Mouse (Mus musculus): ENCODE measurements around the gene Ccdc171.
A peak's percentile ranks its signal among the peaks of the same experiment; 100 is the strongest.
"Not testable (repeated sequence)": the region's sequence is repeated elsewhere in the genome, so short reads cannot be mapped to it uniquely, and the experiment has no call there.

The Ccdc171 gene

DNA sequence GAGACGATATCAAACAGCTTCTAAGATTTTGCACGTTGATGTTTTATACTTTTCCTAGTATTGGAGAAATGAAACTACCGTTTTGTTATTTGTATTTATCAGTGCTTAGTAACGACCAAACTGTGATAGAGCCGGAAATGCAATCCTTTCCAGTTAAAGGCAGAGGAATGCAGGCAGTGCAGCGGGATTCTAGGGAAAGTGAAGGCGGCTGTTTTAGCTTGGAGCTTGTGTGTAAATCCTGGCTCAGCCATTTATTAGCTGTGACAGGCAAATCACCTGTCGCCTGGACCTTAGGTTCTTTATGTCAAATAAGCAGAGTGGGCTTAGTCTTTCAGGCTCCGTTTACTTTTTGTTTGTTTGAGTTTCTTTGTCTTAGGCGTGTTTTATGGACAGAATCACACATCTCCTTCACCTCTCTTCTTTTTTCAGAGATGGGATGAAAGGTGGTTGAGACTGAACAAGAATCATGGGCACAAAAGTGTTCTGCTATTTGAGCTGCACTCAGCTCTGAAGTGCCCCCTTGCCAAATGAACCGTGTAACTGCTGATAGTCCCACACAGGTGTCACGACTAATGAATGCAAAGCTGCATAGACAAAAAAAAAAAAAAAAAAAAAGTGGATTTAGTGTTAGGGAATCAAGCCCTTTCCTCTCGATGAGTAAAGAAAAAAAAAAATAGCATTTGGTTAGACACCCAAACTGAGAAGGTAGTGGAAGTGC is 1.1 kb downstream of the Ccdc171 start:
- DNase-seq: no peak

DNA sequence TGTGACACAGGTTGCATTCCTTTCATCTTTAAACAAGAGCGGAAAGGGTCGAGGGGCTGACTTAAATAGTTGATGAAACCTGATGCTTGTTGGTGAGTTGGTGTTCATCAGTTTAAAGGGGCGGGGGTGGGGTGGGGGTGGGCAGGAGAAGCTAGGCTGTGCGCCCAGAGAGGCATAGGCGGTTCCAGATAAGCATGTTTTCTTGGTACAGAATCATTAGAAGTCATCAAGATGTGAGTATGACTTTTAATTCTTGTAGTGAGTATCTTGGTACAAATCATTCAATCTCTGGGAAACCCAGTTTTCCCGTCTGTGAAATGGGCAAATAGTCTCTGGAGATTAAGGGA is 1.6 kb downstream of the Ccdc171 start:
- no peak for DNase-seq

DNA sequence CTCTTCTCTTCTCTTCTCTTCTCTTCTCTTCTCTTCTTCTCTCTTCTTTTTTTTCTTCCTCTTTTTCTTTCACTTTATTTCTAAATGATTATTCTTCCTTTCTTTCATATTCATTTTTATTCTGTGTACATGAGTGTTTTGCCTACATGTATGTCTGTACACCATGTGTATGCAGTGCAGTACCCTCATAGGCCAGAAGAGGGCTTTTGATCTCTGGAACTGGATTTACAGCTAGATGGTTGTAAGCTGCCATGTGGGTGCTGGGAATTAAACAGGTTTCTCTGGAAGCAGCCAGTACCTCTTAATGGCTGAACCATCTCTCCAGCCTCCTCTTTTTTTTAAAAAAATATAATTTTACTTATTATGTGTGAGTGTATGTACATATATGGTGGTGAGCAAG is 2.6 kb downstream of the Ccdc171 start:
- DNase-seq: peak; percentile 75

DNA sequence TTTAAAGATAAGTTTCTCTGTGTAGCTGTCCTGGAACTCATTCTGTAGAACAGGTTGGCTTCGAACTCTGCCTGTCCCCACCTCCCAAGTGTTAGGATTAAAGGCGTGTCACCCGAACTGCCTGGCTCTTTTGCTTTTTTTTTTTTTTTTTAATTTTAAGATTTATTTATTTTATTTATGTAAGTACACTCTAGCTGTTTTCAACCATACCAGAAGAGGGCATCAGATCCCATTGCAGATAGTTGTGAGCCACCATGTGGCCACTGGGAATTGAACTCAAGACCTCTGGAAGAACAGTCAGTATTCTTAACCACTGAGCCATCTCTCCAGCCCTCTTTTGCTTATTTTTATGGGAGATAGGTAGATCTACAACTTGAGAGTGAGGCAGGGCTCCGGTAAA is 4.7 kb downstream of the Ccdc171 start:
- DNase-seq: not testable (repeated sequence)

DNA sequence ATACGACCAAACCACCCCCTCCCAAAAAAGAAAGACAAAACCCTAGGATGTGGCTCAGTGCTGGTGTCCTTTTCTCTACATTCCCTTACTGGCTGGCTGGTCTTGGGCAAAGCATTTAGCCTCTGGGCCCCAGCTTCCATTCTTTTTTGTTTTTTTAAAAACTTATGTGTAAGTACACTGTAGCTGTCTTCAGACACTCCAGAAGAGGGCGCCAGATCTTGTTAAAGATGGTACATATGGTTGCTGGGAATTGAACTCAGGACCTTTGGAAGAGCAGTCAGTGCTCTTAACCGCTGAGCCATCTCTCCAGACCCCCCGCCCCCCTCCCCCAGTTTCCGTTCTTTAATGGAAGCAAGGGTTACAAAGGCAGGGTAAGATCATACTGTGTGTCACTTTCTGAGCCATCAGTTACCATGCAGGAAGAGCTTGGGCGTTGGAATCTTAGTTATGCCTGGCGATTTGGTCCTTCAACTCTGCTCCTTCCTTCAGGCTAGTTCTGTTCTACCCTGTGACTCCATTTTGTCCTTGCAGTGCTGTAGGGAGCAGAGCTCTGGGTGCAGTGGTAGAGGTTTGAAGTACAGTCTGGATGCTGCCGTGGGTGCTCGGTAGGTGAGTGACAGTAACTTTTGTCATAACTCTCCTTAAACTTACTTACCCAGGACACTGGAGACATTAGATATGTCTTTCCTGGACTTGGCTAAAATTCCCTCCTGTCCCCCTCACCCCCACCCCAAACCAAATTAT is 8.0 kb downstream of the Ccdc171 start:
- peak; percentile 21 for DNase-seq

DNA sequence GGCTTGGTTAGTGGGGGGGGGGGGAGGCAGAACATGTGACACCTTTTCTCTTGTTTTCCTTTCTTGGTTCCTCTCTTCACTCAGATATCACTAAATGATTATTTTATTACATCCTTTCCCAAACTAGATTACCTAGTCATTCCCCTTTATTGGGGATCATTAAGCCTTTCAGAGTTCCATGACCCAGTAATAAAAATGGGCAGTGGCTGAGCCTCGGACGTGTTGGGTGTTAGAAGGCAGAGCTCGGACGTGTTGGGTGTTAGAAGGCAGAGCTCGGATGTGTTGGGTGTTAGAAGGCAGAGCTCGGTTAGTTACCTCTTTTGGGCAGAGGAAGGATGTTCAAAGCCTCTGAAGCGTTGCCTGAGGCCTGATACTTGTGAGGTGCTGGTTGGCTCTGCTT is 8.7 kb downstream of the Ccdc171 start:
- DNase-seq: no peak

DNA sequence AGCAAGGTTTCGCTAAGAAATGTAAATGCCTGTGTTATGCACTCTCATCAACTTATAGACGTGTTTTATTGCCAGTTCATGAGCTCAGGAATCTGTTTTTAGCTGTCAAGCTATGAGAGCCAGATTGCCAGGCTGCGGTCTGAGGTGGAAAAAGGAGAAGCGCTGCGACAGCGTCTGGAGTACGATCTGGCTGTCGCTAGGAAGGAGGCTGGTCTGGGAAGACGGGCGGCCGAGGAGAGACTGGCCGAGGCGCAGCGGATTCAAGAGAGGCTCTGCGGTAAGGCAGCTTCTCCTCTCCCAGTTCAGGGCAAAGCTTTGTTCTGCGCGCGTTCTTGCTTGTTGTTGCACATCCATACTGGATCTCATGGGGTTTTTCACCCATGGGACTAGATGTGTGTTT is 24.2 kb downstream of the Ccdc171 start:
- no peak for DNase-seq

DNA sequence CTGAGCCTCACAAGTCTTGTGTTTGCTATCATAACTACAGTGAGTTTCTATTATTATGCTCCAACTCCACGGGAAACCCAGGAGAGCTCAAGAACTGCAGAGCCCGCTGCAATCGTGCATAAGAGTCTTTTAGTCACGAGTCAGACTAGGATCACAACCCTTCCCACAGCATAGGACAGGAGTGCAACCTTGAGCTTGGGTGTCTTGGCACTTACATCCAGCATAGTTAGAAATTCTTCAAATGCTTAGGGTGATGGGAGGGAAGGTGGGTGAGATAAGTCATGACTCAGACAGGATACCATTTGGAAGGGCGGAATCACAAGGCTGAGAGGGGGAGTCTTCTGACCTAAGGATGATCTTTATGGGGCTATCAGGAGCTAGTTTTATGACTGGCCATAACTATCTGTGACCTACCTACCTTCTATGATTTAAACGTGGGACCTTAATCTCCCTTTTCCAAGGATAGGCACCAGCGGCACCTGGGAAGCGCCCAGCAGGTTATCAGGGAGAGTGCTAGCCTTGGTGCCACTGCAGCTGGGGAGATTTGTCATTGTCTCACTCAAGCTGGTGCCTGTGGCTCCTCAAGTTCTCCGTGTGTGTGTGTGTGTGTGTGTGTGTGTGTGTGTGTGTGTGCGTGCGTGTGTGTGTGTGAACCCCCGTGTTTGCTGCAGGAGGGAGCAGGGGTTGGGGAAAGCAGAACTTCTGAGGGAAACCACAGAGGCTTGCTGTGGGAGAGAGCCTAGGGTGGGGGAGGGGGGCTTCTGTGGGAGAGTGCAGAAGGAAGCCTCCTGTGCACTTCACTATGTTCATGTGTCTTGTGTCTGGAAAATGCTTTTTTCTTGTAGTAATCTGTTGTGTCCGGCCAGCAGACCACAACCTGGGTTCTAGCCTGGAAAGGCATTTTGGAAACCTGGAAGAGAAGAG is 42.1 kb downstream of the Ccdc171 start:
- DNase-seq: peak; percentile 65

DNA sequence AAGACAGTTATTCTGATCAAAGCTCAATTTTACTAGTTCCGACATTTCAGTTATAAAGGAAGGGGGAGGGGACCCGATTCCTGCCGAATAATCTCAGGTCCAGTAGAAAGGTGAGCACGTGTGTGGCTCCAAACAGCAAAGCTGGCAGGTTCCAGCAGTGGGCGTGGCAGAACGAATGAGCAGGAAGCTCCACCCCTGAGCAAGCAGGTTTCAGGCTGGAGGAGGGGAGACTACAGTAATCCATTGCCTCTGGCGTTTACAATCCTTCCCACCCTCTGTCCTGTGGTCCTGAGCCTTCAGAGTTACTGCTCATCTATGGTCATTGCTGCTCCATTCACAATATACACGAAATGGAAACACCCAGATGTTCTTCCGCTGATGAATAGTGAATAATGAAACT is 42.8 kb downstream of the Ccdc171 start:
- DNase-seq: peak; percentile 56

DNA sequence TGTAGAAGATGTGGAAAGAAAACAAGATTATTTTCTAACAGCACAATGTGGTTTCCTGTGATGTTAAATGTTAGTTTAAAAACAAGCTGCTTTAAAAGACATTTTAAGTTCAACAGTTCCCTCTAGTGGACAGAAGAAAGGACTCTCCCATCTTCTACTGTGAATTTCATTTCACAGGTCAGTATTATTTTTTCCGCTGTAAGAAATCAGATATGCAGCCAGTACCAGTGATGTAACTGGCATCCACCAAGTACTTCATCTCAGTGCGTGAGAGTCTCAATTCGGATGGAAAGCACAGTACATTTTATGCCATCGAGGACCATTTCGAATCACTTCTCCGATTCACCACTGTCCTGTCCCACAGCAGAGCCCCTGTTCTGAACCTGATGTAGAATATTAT is 45.2 kb downstream of the Ccdc171 start:
- DNase-seq: no peak

DNA sequence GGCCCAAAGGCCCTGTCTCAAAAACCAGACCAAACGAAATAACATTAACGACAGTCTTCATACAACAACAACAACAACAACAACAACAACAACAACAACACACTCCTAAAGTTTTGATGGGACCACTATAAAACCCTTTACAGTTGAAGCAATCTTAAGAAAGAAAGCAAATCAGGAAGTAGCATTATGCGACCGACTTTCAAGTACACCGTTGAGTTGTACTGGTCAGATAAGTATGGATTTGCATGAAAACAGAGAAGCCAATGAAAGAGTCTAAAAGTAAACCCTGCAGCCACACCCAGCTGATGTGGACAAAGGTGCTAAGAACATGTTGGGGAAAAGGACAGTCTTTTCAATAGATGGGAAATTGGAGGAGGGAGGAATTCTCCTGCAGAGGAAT is 45.7 kb downstream of the Ccdc171 start:
- no peak for DNase-seq

DNA sequence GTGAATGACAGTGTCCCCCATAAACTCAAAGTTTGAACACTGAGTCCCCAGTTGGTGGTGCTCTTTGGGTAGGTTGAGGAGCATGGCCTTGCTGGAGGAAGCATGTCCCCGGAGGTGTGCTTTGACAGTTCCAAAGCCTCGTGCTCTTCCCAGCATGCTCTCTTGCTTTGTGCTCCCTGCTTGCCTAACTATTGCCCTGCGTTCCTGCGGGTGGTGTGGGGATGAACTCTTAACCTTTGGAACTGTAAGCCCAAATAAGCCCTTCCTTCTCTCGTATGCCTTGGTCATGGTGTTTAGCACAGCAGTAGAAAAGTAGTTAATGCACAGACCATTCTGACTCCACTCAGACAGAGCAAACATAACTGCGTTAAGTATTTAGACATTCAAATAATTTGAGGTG is 47.2 kb downstream of the Ccdc171 start:
- DNase-seq: no peak

DNA sequence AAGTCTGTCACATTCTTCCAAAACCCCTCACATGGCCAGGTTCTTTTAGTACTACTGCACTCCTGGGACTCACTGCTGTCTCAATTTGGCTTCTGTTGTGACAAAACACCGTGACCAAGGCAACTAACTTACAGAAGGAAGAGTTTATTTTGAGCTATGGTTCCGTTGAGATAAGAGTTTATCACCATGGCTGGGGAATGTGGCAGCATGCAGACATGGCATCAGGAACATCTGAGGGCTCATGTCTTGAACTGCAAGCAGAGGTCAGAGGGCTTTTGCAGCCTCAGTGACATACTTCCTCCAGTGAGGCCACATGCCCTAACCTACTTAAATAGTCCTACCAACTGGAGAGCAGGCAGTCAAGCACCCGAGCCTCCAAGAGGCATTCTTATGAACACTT is 51.0 kb downstream of the Ccdc171 start:
- DNase-seq: no peak

DNA sequence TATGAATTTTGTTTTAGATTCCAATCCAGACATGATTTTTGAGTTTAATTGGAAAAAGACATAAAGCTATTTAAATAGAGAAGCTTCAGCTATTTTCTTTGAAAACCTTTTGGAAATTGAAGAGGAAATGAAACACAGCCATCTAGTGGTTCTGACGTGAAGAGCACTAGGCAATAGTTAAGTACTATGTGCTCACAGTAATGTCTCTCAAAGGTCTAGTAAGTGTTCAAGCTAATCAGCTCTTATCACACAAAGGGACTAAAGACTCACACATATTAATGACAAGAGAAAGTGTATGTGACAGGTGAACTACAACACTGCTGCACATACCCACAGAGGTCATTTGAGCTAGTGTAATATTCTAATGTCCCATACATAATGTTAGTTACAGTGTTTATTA is 54.8 kb downstream of the Ccdc171 start:
- DNase-seq: no peak

DNA sequence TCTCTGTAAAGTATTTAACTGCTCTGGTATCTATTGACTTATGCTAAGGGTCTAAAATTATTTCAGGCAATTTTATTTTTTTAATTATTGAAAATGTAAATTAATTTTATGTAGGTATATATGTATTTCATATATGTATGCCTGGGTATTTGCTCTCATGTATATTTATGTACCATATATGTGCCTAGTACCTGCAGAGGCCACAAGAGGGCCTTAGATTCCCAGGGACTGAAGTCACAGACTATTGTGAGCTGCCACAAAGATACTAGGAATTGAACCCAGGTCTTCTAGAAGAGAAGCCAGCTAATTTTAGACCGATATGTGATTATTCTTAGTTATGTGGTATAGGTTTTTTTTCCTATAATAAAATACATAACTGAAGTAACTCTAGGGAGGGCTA is 62.2 kb downstream of the Ccdc171 start:
- no peak for DNase-seq

DNA sequence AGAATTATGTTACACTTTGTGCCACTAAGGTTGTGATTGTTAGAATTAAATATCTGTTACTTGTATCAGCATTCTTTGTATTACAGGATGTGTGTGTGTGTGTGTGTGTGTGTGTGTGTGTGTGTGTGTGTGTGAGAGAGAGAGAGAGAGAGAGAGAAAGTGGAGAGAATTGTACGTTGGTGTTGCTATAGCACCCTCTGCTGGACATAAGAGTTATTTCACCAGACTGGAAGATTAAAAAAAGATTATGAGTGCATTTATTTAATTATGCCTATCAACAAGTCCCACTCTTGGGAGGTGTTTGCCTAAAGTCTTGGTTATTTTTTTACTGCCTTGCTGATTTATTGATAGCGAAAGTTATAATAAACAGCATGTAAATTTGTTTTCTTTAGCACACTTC is 71.1 kb downstream of the Ccdc171 start:
- DNase-seq: no peak

DNA sequence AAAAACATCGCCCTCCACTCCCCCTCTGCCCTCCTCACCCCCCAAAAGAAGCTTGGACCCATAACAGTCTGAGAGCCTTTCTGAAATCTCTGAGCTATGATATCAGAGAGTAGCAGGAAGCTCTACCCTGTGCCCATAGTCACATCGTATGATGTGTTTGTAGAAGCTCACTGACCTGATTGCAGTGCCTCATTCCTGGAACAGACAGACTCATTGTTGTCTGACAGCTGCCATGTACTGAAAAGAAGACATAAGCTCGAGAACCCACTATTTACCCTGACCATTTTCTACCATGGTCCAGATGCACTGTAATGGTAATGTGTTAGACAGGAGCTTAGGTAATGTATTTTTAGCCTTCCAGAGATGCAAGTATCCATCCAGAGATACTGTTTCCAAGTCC is 85.8 kb downstream of the Ccdc171 start:
- DNase-seq: no peak

DNA sequence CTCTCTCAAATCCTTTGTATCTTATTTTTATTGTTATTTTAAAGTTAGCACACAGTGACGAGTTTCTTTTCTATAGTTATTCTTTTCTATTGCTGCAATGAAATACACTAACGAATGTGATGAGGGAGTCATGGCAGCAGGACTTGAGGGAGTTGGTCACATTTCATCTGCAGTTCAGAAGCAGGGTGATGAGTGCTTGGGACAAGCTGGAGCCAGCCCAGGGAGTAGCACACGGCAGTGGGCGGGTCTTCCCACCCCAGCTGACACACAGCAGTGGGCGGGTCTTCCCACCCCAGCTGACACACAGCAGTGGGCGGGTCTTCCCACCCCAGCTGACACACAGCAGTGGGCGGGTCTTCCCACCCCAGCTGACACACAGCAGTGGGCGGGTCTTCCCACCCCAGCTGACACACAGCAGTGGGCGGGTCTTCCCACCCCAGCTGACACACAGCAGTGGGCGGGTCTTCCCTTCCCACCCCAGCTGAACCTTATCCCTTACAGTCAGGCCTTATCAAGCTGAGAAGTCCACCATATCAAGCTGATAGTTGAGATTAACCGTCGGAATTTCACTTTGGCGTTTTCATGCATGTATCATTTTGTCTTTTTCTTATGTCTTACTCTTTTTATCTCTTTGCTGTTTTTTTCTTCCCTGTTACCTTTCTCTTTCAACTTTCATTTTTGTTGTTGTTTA is 97.8 kb downstream of the Ccdc171 start:
- DNase-seq: not testable (repeated sequence)

DNA sequence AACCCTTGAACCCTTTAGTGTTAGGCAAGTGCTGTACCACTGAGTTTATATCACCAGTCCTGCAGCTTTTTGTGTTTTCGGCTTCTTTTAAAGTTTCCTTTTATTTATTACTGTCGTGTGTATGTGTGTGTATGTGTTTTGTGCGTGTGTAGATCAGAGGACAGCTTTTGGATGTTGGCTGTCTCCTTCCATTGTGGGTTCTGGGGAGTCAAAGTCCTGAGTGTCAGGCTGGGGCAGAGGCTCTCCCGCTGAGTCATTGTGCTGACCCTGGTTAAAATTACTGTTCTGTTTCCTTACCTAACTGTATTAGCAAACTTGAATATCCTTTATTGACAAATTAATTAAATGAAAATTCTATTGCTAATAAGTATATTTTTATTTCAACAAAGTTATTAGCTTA is 98.4 kb downstream of the Ccdc171 start:
- DNase-seq: no peak

DNA sequence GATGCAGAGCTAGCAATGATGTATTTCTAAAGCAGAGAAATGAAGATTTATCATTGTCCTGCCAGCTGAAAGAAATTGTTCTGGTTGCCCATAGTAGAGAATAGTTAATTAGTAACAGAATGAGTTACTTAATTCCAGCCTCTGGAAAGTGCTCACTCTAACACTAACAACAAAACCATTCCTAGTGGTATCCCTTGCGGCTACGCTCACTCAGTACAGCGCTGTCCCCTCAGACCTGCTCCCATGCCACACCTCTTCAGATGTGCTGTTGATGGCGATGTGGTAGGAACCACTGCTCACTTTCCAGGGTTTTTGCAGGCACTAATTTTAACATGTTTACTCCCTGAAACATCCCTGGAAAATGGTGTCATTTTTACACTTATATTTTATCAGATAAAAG is 126.1 kb downstream of the Ccdc171 start:
- DNase-seq: no peak

DNA sequence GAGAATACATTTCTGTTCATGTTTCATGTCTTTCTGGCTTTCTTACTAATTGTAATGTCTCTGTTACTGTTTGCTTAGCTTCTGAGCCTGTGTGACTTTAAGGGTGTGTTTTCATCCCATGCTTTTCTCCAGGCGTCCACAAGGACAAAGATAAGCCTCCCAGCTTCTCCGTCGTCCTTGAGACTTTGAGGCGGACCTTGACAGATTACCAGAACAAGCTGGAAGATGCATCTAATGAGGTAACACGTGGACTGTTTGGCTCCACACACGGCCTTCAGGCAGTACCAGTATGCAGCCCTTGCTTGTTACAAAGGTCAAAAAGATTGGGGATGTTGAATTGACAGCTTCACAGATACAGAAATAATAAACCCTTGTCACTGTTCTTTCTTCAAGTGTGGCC is 130.1 kb downstream of the Ccdc171 start:
- DNase-seq: no peak

DNA sequence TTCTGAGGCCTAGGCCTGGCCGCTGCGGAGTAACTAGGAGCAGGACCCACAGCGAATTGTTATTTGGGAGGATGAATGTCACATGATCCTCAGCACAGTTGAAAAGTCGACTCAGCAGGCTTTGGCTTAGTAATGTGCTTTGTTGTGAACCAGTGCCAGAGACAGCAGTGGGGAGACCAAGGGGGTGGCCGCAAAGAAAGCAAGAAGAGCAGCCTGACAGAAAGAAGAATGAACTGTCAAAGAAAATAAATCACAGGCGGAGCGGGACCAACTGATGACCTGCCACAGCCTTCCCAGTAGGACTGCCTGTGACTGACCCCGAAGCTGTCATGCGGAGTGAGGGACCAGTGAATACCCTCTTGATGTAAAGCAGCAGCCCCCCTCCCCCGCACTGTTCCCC is 131.2 kb downstream of the Ccdc171 start:
- no peak for DNase-seq

DNA sequence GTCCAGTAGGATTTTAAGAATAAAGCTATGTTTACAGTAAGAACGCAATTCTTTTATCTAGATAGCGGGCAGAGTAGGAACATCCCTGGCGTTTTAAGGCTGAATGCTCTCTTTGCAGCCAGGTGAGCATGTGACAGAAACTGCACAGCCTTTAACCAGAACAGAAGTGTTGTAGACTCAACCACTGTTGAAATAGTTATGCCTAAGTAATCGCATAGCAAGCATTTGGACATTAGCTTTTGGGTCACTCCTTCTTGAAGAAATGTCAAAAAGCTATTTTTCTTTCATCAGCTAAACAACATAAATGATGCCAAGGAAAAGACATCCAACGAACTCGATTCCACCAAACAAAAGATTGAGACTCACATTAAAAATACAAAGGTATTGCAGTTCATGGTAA is 131.7 kb downstream of the Ccdc171 start:
- no peak for DNase-seq

Data from thymus, postnatal 14 days (tissue).